Mouse (Mus musculus) heart, adult 2 months (tissue): ENCODE results near the gene Gnas.

ENCODE experiments used
- CTCF ChIP-seq: fragments of 200-600 bp; IDR thresholded peaks from 2 replicates; pipeline ENCODE4 v1.8.1; 2022; ENCODE audit warnings: antibody characterized with exemption, mild to moderate bottlenecking, moderate library complexity
- POLR2A ChIP-seq: fragments of 200-500 bp; IDR thresholded peaks from 2 replicates; pipeline ENCODE4 v1.6.1; 2011; ENCODE audit warnings: mild to moderate bottlenecking, low read depth, low read length, control low read depth; ENCODE audit not compliant: insufficient read depth

DNA sequence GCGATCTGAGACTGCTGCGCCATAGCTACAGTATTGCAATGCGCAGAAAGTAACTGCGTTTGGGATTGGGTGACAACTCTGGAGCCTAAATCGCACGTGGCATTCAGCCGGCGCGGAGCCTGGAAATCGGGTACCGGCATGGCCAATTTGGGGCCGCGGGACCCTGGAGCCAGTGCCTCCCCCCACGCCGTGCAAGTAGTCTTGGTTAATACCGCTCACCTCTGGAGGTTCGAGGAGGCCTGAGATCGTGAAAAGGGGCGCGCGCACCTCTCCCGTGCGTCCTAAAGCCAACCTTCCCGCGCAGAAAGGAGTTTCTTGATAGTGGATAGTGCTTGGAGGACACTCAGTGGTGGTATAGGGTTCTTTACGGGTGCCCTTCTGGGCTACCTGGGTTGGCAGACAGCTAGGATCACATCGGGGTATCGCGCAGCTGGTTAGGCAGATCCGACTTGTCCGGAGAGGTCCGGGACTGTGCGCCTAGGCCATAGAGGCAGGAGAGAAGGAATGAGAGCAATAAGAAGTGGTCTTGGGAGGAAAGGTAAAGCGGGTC, 1.9 kb downstream of the Gnas start:
- TF ChIP-seq POLR2A (no peak), CTCF (no peak)
